Mouse (Mus musculus) intestine, embryonic 16.5 days (tissue): ENCODE results near the gene Mob3b. TPM values are rescaled to one million over a fixed set of nuclear protein-coding genes. Genes with fewer than 3 reads are reported as not detected.

Source experiments
- ATAC-seq: fragments of 200-750 bp; cut with Nextera tagmentation; 2 replicates; pipeline ENCODE4 v1.8.0; 2017; ENCODE audit warnings: moderate TSS enrichment, moderate library complexity
- H3K27ac ChIP-seq: fragments of 300-500 bp; sonication (generic); 2 replicates; pipeline ENCODE4 v1.5.1; 2014; ENCODE audit warnings: mild to moderate bottlenecking, low read length
- H3K27me3 ChIP-seq: fragments of 300-500 bp; sonication (generic); replicated peaks from 2 replicates; pipeline ENCODE4 v1.6.1; 2014; ENCODE audit warnings: low read length, control low read depth, mixed read lengths; ENCODE audit not compliant: control insufficient read depth, insufficient read depth
- H3K36me3 ChIP-seq: fragments of 300-500 bp; sonication (generic); 2 replicates; pipeline ENCODE4 v1.6.1; 2014; ENCODE audit warnings: low read length, control low read depth; ENCODE audit not compliant: control insufficient read depth, insufficient read depth
- H3K4me1 ChIP-seq: fragments of 300-500 bp; sonication (generic); 2 replicates; pipeline ENCODE4 v1.6.1; 2014; ENCODE audit warnings: low read length, control low read depth, mixed read lengths; ENCODE audit not compliant: control insufficient read depth, insufficient read depth
- H3K4me2 ChIP-seq: fragments of 300-500 bp; sonication (generic); 2 replicates; pipeline ENCODE4 v1.6.1; 2014; ENCODE audit warnings: low read depth, low read length, control low read depth
- H3K4me3 ChIP-seq: fragments of 300-500 bp; sonication (generic); 2 replicates; pipeline ENCODE4 v1.5.1; 2014; ENCODE audit warnings: mild to moderate bottlenecking, low read length
- H3K9ac ChIP-seq: fragments of 300-500 bp; sonication (generic); 2 replicates; pipeline ENCODE4 v1.6.1; 2014; ENCODE audit warnings: low read depth, low read length
- H3K9me3 ChIP-seq: fragments of 300-500 bp; sonication (generic); 2 replicates; pipeline ENCODE4 v1.6.1; 2016; ENCODE audit warnings: low read length, control low read depth; ENCODE audit not compliant: control insufficient read depth
- WGBS: fragments of 180-500 bp; shearing (Covaris S2); extraction: QIAGEN DNeasy Blood & Tissue Kit; methylation state at CpG from one replicate; pipeline ENCODE4 v1.1.7; 2014; 5-methylcytosine and 5-hydroxymethylcytosine counted together
- polyA plus RNA-seq: library from polyadenylated mRNA; unstranded; fragments of >200 nt; fragmentation: Nextera tagmentation; extraction: Ambion mirVana; gene quantifications from 2 replicates; pipeline ENCODE4 v1.2.1, GENCODE M21; 2015

Gene Mob3b
- polyA plus RNA-seq, 1 experiment from 2014 or later = 27.5 TPM

- Histone ChIP-seq H3K36me3 (no peaks in the 10 kb centered on the region), H3K4me3 (no peak overlapping the region), H3K4me2 (no peak overlapping the region), H3K9ac (no peak overlapping the region), H3K27me3 (no peaks in the 10 kb centered on the region), H3K9me3 (no peaks in the 10 kb centered on the region), H3K4me1 (peaks cover 30% of the 10 kb centered on the region), H3K27ac (peak overlapping the region; percentile 49; the same call in 1 of the 2 replicates)
- no peak for ATAC-seq
- WGBS = 59% methylated on average over 5 of the region's 5 CpGs
Observed at GRCm38 (mm10) chr4:35123087-35123486, 34.2 kb downstream of the Mob3b start.

DNA sequence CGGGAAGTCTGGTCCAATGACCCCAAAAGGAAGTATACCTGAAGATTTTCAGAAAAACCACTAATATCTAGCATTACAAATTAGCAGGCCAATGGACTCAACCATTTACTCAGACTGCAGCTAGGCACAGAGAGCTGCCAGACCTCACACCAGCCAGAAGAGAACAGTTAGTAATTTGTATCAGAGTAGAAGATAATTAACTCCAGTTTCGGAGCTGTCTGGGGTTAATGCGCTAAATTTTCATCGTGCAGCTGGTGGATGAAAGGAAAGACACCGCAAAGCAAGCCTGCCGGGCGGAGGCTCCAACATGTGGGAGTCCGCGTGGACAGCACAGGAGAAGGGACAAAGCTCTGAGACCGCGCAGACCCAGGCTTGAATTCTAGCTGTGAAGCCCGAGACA lies 36.2 kb downstream of the Mob3b start:
- Histone ChIP-seq H3K9ac (no peak overlapping the region), H3K9me3 (no peaks in the 10 kb centered on the region), H3K4me2 (no peak overlapping the region), H3K27me3 (no peaks in the 10 kb centered on the region), H3K36me3 (no peaks in the 10 kb centered on the region), H3K27ac (no peak overlapping the region), H3K4me1 (peaks cover 27% of the 10 kb centered on the region), H3K4me3 (no peak overlapping the region)
- no peak for ATAC-seq
- 65% methylated on average over 12 of the region's 12 CpGs for WGBS

DNA sequence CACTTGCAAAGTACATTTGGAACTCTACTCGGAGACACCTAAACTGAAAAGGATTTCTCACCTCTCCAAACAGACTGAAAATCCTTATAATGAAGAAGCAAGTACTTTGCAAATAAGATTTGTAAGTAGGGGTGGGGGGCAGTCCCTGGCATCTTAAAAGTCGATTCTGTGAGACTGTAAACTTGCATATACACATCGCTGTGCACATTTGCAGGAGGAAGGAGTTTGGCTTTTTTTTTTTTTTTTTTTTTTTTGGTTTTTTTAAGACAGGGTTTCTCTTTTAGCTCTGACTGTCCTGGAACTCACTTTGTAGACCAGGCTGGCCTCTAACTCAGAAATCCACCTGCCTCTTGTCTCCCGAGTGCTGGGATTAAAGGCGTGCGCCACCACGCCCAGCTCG lies 36.7 kb downstream of the Mob3b start:
- H3K4me3 ChIP-seq = no peak overlapping the region
- H3K4me1 ChIP-seq = peaks cover 26% of the 10 kb centered on the region
- H3K4me2 ChIP-seq = no peak overlapping the region
- no peak overlapping the region for H3K9ac ChIP-seq
- no peaks in the 10 kb centered on the region for H3K9me3 ChIP-seq
- no peaks in the 10 kb centered on the region for H3K36me3 ChIP-seq
- no peak for ATAC-seq
- 80% methylated on average over 8 of the region's 8 CpGs for WGBS
- H3K27ac ChIP-seq = no peak overlapping the region
- no peaks in the 10 kb centered on the region for H3K27me3 ChIP-seq

- no peak overlapping the region for H3K4me3 ChIP-seq
- H3K27me3 ChIP-seq = no peaks in the 10 kb centered on the region
- no peaks in the 10 kb centered on the region for H3K9me3 ChIP-seq
- no peak for ATAC-seq
- no peak overlapping the region for H3K9ac ChIP-seq
- H3K27ac ChIP-seq = no peak overlapping the region
- no peaks in the 10 kb centered on the region for H3K36me3 ChIP-seq
- peaks cover 22% of the 10 kb centered on the region for H3K4me1 ChIP-seq
- H3K4me2 ChIP-seq = no peak overlapping the region
- 47% methylated on average over 4 of the region's 4 CpGs for WGBS
Observed at GRCm38 (mm10) chr4:35120159-35120558, 37.1 kb downstream of the Mob3b start.

DNA sequence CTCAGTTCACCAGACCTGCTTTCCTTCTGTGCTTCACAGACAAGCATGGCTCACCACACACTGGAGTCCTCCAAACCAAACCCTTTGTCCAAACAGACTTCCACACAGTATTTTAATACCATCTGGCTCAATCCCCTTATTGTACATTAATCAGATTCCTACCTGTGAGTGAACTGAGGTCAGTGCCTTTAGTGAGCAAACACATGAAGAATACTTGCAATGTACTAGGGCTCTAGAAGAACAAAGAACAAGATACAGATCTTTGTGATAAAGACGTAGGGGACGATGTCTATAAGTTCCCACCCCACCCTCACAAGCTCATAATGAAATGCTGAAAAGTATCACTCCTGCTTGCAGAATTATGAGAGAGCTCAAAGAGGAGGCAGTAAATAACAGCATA lies 38.4 kb downstream of the Mob3b start:
- H3K9me3 ChIP-seq = no peaks in the 10 kb centered on the region

GRCm38 (mm10) chr4:35117144-35117543 lies 40.1 kb downstream of the Mob3b start:
- no peak for ATAC-seq
- 93% methylated on average over 3 of the region's 3 CpGs for WGBS

More for the DNA sequence above, 38.4 kb downstream of the Mob3b start:
- no peaks in the 10 kb centered on the region for H3K27me3 ChIP-seq
- no peak overlapping the region for H3K9ac ChIP-seq
- H3K36me3 ChIP-seq = no peaks in the 10 kb centered on the region
- ATAC-seq = no peak
- H3K27ac ChIP-seq = no peak overlapping the region
- WGBS = 71% methylated on average over 2 of the region's 2 CpGs
- H3K4me2 ChIP-seq = no peak overlapping the region
- peaks cover 19% of the 10 kb centered on the region for H3K4me1 ChIP-seq
- no peak overlapping the region for H3K4me3 ChIP-seq

DNA sequence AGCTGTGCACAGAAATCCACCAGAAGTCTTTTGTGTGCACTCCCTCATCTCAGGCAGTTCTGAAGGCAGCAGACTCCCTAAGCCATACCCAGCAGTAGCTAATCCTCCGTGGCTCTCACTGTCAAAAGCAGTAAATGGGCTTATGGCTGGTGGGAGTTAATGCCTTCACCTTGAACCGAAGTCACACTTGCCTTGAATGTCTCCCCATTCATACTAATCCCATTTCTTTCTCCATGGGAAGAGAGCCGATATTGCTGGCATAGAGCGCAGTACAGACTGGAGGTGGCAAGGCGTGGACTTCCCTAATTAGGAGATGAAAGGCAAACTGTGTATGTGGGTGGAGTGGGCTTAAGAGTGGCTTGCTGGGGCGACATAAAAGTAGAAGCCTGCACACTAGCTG lies 41.4 kb downstream of the Mob3b start:
- Histone ChIP-seq H3K4me2 (no peak overlapping the region), H3K4me1 (peaks cover 21% of the 10 kb centered on the region), H3K27me3 (no peaks in the 10 kb centered on the region), H3K4me3 (no peak overlapping the region), H3K27ac (no peak overlapping the region), H3K9ac (no peak overlapping the region), H3K36me3 (no peaks in the 10 kb centered on the region), H3K9me3 (no peaks in the 10 kb centered on the region)
- 75% methylated on average over 6 of the region's 6 CpGs for WGBS
- no peak for ATAC-seq

More at GRCm38 (mm10) chr4:35117144-35117543, 40.1 kb downstream of the Mob3b start:
- no peak overlapping the region for H3K9ac ChIP-seq
- H3K36me3 ChIP-seq = no peaks in the 10 kb centered on the region
- peaks cover 23% of the 10 kb centered on the region for H3K4me1 ChIP-seq
- H3K4me3 ChIP-seq = no peak overlapping the region
- no peak overlapping the region for H3K27ac ChIP-seq
- no peaks in the 10 kb centered on the region for H3K27me3 ChIP-seq
- H3K4me2 ChIP-seq = no peak overlapping the region
- no peaks in the 10 kb centered on the region for H3K9me3 ChIP-seq

GRCm38 (mm10) chr4:35114950-35115349 lies 42.3 kb downstream of the Mob3b start:
- no peak overlapping the region for H3K4me2 ChIP-seq
- H3K4me3 ChIP-seq = no peak overlapping the region
- H3K27me3 ChIP-seq = no peaks in the 10 kb centered on the region
- H3K36me3 ChIP-seq = no peaks in the 10 kb centered on the region
- 90% methylated on average over 2 of the region's 2 CpGs for WGBS
- H3K9ac ChIP-seq = no peak overlapping the region
- no peaks in the 10 kb centered on the region for H3K9me3 ChIP-seq
- ATAC-seq = no peak
- H3K4me1 ChIP-seq = peaks cover 17% of the 10 kb centered on the region
- no peak overlapping the region for H3K27ac ChIP-seq

DNA sequence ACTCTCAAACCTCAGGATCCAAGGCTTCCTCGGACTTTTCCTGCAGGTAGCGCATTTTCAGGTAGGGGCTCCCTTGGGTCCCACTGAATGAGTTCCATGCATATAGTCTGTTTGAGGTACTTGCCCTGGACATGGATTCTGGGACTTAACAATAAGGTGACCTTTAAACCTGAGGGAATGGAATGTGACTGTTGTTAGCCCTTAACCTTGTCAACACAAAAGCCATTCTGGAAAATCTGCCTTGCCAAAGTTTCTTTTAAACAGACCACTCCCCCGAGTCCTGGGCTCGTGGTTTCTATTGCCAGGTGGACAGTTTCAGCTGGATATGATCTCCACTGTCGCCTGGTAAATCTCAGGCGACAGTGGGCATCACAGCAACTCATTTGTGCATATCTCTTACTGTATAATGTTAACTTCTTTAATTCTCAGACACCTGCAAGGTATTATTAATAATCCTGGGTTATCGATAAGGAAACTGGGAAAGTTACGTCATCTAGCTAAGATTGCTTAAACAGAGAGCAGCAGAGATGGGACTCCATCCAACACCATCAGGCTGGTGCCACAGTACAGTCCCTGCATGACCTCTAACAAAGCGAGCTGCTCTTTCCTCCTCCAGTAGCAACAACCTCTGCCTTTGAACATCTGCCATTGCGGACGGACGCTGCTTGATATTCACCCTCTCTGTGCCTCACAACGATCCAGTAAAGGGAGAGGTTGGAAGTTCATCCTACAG lies 43.6 kb downstream of the Mob3b start:
- H3K4me2 ChIP-seq = no peak overlapping the region

DNA sequence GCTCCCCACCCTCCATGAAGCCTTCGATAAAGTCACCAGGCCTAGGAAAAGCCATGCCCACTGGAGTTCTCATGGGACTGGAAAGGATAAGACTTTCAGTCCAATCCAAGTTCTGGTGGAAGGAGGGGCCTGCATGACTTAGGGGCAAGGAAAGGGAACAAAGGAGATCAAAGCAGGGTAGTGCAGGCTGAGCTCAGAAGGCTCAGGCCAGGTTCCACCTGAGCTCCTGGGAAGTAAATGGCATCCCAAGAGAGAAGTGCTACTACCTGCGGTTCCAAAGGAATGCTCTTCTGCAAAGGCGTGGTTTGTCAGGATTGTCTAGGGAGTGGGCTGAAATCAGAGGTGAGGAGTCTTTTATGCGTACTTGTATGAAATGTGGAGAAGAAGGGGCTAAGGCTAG lies 44.8 kb downstream of the Mob3b start:
- 72% methylated on average over 4 of the region's 4 CpGs for WGBS
- no peak for ATAC-seq

More for the DNA sequence above, 43.6 kb downstream of the Mob3b start:
- Histone ChIP-seq H3K9ac (no peak overlapping the region), H3K27me3 (no peaks in the 10 kb centered on the region), H3K4me3 (no peak overlapping the region), H3K9me3 (no peaks in the 10 kb centered on the region), H3K27ac (no peak overlapping the region), H3K36me3 (no peaks in the 10 kb centered on the region), H3K4me1 (peaks cover 15% of the 10 kb centered on the region)
- 53% methylated on average over 13 of the region's 13 CpGs for WGBS
- ATAC-seq = peak; percentile 62

More for the DNA sequence above, 44.8 kb downstream of the Mob3b start:
- Histone ChIP-seq H3K4me2 (no peak overlapping the region), H3K4me3 (no peak overlapping the region), H3K36me3 (no peaks in the 10 kb centered on the region), H3K27ac (no peak overlapping the region), H3K27me3 (no peaks in the 10 kb centered on the region), H3K4me1 (peaks cover 15% of the 10 kb centered on the region), H3K9ac (no peak overlapping the region), H3K9me3 (no peaks in the 10 kb centered on the region)
